Mouse (Mus musculus): Measurements from ENCODE around the gene Drd3. TPM values are rescaled to one million over a fixed set of nuclear protein-coding genes. Genes with fewer than 3 reads are reported as not detected.

The Drd3 gene
- polyA plus RNA-seq, 1 experiment from 2014 or later = 0.13 TPM

DNA sequence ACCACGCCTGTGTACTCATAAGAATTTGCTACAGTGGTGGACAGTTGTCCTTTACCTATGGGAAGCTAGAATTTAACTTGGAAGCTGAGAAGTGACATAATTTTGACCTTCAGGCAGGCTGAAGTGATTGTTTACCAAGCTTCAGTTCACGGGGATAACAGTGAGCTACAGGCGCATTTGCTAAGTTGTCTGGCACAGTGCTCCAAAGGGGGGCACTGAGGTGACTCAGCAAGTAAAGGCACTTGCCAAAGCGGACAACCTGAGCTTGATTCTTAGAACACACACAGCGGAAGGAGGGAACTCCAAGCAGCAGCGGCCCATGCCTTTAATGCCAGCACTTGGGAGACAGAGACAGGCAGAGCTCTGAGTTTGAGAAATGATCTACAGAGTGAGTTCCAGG is 106.8 kb downstream of the Drd3 start:
- no peak for ATAC-seq (ENCODE audit: insufficient number of reproducible peaks, low FRiP score, low TSS enrichment, low read depth)
- Histone ChIP-seq H3K27me3 (no peaks in the 10 kb centered on the region), H3K4me1 (0 out of 2 replicates have a peak, but pooled peaks cover 5% of the 10 kb centered on the region), H3K9ac (no peak overlapping the region), H3K27ac (no peak overlapping the region), H3K4me2 (no peak overlapping the region), H3K9me3 (no peaks in the 10 kb centered on the region), H3K36me3 (peaks cover 23% of the 10 kb centered on the region), H3K4me3 (no peak overlapping the region)
- WGBS = 80% methylated on average over 6 of the region's 6 CpGs

GRCm38 (mm10) chr16:43869805-43870204 is 116.0 kb downstream of the Drd3 start:
- Histone ChIP-seq H3K27ac (peak overlapping the region; percentile 64), H3K9me3 (no peaks in the 10 kb centered on the region), H3K4me3 (no peak overlapping the region), H3K9ac (no peak overlapping the region), H3K4me1 (peaks cover 5% of the 10 kb centered on the region; the same call in 1 of the 2 replicates), H3K27me3 (no peaks in the 10 kb centered on the region), H3K4me2 (no peak overlapping the region), H3K36me3 (peaks cover 53% of the 10 kb centered on the region)
- no peak for ATAC-seq (ENCODE audit: insufficient number of reproducible peaks, low FRiP score, low TSS enrichment, low read depth)

GRCm38 (mm10) chr16:43871419-43871818 is 117.6 kb downstream of the Drd3 start:
- Histone ChIP-seq H3K36me3 (peaks cover 67% of the 10 kb centered on the region), H3K27ac (no peak overlapping the region), H3K4me2 (no peak overlapping the region), H3K9ac (no peak overlapping the region), H3K4me1 (peaks cover 5% of the 10 kb centered on the region; the same call in 1 of the 2 replicates), H3K27me3 (no peaks in the 10 kb centered on the region), H3K9me3 (no peaks in the 10 kb centered on the region), H3K4me3 (no peak overlapping the region)
- WGBS = 83% methylated on average over 7 of the region's 7 CpGs
- no peak for ATAC-seq (ENCODE audit: insufficient number of reproducible peaks, low FRiP score, low TSS enrichment, low read depth)

Small RNAs within 50 kb of the gene (microRNA-seq; reads per million reads assigned to microRNA genes)
- gene Gm25996 = not detected

Other genes starting within 250 kb of the Drd3 start
- gene Tigit, start 89.9 kb upstream of the Drd3 start, polyA plus RNA-seq (2015; fragmentation: Nextera tagmentation; extraction: Ambion mirVana) = not detected in 2 replicates
- 9.8 and 14.2 TPM in 2 replicates for gene Ccdc191, start 135.8 kb downstream of the Drd3 start, polyA plus RNA-seq (2015; fragmentation: Nextera tagmentation; extraction: Ambion mirVana)
- gene Qtrt2, start 172.8 kb downstream of the Drd3 start, polyA plus RNA-seq (2015; fragmentation: Nextera tagmentation; extraction: Ambion mirVana) = 26.8 and 27.3 TPM in 2 replicates
- 0.47 and 1.2 TPM in 2 replicates for gene Zdhhc23, start 225.8 kb downstream of the Drd3 start, polyA plus RNA-seq (2015; fragmentation: Nextera tagmentation; extraction: Ambion mirVana)